Mouse (Mus musculus): ENCODE measurements around the gene Cep152. TPM values are rescaled to one million over a fixed set of nuclear protein-coding genes. Genes with fewer than 3 reads are reported as not detected.

The Cep152 gene
- total and polyA plus RNA-seq, 3 experiments, result 0.51 to 1.4 (median 1.4) TPM

DNA sequence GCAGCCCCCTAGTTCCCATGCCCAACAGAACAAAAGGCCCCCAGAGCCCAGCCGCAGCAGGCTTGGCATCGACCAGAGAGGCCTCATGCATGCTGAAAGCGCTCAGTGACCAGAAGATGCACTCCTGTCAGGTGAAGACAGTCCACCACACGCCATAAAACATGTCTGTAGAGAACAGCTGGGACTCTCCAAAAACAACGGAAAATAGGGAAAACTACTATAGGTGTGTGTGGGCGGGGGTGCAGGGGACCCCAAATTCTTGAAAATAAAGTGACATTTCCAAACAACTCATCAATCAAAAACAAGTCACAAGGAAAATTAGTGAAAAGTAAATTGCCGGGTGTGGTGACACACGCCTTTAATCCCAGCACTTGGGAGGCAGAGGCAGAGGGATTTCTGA lies 62.5 kb downstream of the Cep152 start:
- Histone ChIP-seq H3K4me1 (ENCODE audit: control insufficient read depth, insufficient read depth, low read length) (peaks cover 2% of the 10 kb centered on the region), H3K36me3 (ENCODE audit: control insufficient read depth, insufficient read depth, low read length) (no peaks in the 10 kb centered on the region), H3K4me3 (no peak overlapping the region), H3K27me3 (ENCODE audit: control insufficient read depth, insufficient read depth, low read length) (no peaks in the 10 kb centered on the region), H3K27ac (no peak overlapping the region), H3K9ac (ENCODE audit: low read depth, low read length) (no peak overlapping the region), H3K79me2 (replicated peaks; ENCODE audit: control insufficient read depth, insufficient read depth, low read length) (no peaks in the 10 kb centered on the region)
- no peak for TF ChIP-seq EP300 (IDR thresholded peaks at IDR 0.05; ENCODE audit: insufficient read depth, low read depth, low read length)
- TF ChIP-seq POLR2A (IDR thresholded peaks at IDR 0.05; ENCODE audit: insufficient read depth, low read depth, low read length), result no peak
- TF ChIP-seq CTCF (IDR thresholded peaks at IDR 0.05), result no peak
- DNase-seq, result no peak
- intact Hi-C loops (cut with DNase I), result no loop called here
- WGBS, result 96% methylated on average over 8 of the region's 8 CpGs

DNA sequence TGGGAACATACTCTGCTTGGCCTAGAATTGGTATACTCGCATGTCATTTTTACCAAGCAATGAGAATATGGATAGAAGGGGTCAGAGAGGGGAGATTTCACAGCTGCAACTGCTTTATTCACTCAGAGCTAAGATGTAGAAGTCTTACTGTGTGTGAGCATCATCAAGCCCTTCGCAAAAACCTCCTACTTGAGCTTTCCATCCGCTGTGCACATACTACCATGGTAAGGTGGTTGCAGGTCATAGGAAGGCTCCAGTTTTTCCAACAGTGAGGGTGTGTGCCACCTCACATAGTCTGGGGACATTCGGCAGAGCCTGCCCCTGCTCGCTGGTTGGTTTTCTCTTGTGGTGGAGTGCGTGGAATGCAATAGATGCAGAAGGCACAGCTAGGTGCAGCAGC lies 64.9 kb downstream of the Cep152 start:
- TF ChIP-seq EP300 (IDR thresholded peaks at IDR 0.05; ENCODE audit: insufficient read depth, low read depth, low read length), result no peak
- TF ChIP-seq CTCF (IDR thresholded peaks at IDR 0.05), result no peak
- TF ChIP-seq POLR2A (IDR thresholded peaks at IDR 0.05; ENCODE audit: insufficient read depth, low read depth, low read length), result no peak
- H3K79me2 ChIP-seq (replicated peaks; ENCODE audit: control insufficient read depth, insufficient read depth, low read length), result no peaks in the 10 kb centered on the region
- intact Hi-C loops (cut with DNase I), result no loop called here
- peaks cover 2% of the 10 kb centered on the region for H3K4me1 ChIP-seq (ENCODE audit: control insufficient read depth, insufficient read depth, low read length)
- DNase-seq, result no peak
- no peak overlapping the region for H3K9ac ChIP-seq (ENCODE audit: low read depth, low read length)
- no peaks in the 10 kb centered on the region for H3K27me3 ChIP-seq (ENCODE audit: control insufficient read depth, insufficient read depth, low read length)
- H3K27ac ChIP-seq, result no peak overlapping the region
- 92% methylated on average over 6 of the region's 6 CpGs for WGBS
- H3K4me3 ChIP-seq, result no peak overlapping the region
- H3K36me3 ChIP-seq (ENCODE audit: control insufficient read depth, insufficient read depth, low read length), result no peaks in the 10 kb centered on the region

DNA sequence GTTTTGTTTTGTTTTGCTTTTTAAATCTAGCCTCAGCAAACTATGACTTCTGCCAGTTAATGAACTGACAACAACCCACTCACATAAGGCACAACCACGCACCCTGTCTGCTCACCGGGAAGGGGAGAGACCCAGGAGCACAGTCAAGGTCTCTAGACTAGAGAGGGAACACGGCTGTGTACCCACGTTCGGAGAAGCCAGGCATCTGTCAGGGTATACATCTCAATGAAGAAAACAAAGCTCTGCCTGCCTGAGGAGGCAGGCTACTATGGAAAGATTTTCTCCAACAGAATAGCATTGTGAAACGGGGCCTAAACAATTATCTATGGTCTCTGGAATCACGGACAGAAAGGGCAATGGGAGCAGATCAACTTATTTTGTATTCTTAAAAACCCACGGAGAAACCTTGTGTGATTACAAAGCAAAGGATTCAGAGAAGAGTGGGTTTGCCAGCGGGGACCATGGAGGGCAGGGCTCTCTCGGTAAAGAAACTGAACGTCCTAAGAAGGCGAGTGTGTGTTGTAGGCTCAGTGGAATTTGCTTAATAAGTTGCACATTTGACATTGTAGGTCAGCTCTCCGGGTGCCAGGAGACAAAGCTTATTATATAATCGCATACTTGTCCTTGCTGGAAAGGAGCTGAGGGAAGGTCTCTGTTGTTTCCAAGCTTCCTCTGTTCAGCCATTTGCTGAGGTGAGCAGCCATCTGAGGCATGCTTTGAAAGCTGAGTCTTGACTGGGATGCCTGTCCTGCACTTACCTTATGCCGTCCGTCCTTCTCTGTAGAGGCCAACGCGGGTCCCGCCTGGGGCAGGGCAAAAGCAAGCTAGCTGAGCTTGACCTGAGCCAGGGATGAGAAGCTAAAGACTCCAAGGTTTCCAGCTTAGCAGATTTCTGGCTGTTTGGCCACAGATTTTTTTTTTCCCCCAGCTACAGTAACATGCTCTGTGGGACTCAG lies 66.0 kb downstream of the Cep152 start:
- intact Hi-C loops (cut with DNase I), result no loop called here
- Histone ChIP-seq H3K4me3 (no peak overlapping the region), H3K79me2 (replicated peaks; ENCODE audit: control insufficient read depth, insufficient read depth, low read length) (no peaks in the 10 kb centered on the region), H3K27ac (no peak overlapping the region), H3K27me3 (ENCODE audit: control insufficient read depth, insufficient read depth, low read length) (no peaks in the 10 kb centered on the region), H3K9ac (ENCODE audit: low read depth, low read length) (no peak overlapping the region), H3K36me3 (ENCODE audit: control insufficient read depth, insufficient read depth, low read length) (no peaks in the 10 kb centered on the region), H3K4me1 (ENCODE audit: control insufficient read depth, insufficient read depth, low read length) (peaks cover 2% of the 10 kb centered on the region)
- WGBS, result 72% methylated on average over 19 of the region's 19 CpGs
- TF ChIP-seq EP300 (IDR thresholded peaks at IDR 0.05; ENCODE audit: insufficient read depth, low read depth, low read length) (no peak), POLR2A (IDR thresholded peaks at IDR 0.05; ENCODE audit: insufficient read depth, low read depth, low read length) (no peak), CTCF (IDR thresholded peaks at IDR 0.05) (no peak)
- DNase-seq, result no peak

DNA sequence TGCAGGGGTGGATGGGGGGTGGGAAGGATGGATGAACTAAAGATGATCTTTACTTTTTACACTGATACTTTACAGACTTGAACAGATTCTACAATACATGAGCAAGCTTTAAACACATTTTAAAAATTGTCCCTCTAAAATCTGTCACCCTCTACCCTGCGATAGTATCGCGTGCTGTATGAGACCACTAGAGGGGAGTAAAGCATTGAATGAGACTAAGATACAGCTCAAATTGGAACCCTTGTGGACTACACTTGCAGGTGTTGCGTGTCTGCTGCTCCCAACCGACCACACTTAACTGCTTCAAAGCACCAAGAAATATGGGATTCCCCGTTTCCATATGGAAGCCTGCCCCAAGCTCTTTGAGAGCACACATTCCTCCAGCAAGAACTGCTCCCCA lies 69.1 kb downstream of the Cep152 start:
- Histone ChIP-seq H3K79me2 (replicated peaks; ENCODE audit: control insufficient read depth, insufficient read depth, low read length) (no peaks in the 10 kb centered on the region), H3K9ac (ENCODE audit: low read depth, low read length) (no peak overlapping the region), H3K36me3 (ENCODE audit: control insufficient read depth, insufficient read depth, low read length) (no peaks in the 10 kb centered on the region), H3K4me1 (ENCODE audit: control insufficient read depth, insufficient read depth, low read length) (peaks cover 2% of the 10 kb centered on the region), H3K27ac (no peak overlapping the region), H3K27me3 (ENCODE audit: control insufficient read depth, insufficient read depth, low read length) (no peaks in the 10 kb centered on the region), H3K4me3 (no peak overlapping the region)
- intact Hi-C loops (cut with DNase I), result no loop called here
- WGBS, result 75% methylated on average over 6 of the region's 6 CpGs
- no peak for TF ChIP-seq POLR2A (IDR thresholded peaks at IDR 0.05; ENCODE audit: insufficient read depth, low read depth, low read length)
- TF ChIP-seq EP300 (IDR thresholded peaks at IDR 0.05; ENCODE audit: insufficient read depth, low read depth, low read length), result no peak
- TF ChIP-seq CTCF (IDR thresholded peaks at IDR 0.05), result peak; percentile 37
- DNase-seq, result no peak

DNA sequence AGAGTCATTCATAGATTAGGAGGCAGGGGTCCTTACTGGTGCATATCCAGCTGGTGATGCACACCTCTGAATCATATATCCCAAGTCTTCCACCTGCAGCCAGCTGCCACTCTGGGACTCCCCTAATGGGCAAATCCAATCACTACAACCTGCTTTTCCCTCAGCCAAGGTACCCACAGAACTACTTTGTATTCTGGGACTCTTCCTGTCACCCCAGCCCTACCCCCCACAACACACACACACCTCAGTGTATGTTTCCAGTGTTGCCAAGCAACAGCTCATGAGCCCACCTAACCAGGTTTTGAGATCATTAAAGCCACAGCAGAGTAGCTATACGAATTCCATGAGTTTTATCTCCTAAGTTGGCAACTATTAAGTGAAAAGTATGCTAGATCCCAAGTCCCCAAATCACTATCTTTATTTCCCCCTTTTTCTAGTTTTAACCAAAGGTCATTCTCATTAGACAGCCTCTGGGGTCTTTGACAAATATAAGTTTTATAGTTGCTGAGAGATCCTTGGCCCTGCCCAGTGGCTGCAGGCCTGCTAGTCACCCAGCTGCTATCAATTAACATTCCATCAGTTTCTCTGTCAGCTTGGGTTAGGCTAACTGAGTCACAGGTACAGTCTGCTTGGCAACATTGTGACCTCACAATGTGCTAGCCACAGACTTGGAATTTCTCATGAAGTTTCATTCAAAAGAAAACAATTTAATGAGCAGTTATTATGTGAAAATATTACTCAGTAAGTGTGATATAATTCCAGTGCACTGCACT lies 75.9 kb downstream of the Cep152 start:
- TF ChIP-seq POLR2A (IDR thresholded peaks at IDR 0.05; ENCODE audit: insufficient read depth, low read depth, low read length) (no peak), CTCF (IDR thresholded peaks at IDR 0.05) (no peak), EP300 (IDR thresholded peaks at IDR 0.05; ENCODE audit: insufficient read depth, low read depth, low read length) (no peak)
- Histone ChIP-seq H3K79me2 (replicated peaks; ENCODE audit: control insufficient read depth, insufficient read depth, low read length) (no peaks in the 10 kb centered on the region), H3K27ac (no peak overlapping the region), H3K4me1 (ENCODE audit: control insufficient read depth, insufficient read depth, low read length) (no peaks in the 10 kb centered on the region), H3K36me3 (ENCODE audit: control insufficient read depth, insufficient read depth, low read length) (no peaks in the 10 kb centered on the region), H3K4me3 (no peak overlapping the region), H3K9ac (ENCODE audit: low read depth, low read length) (no peak overlapping the region), H3K27me3 (ENCODE audit: control insufficient read depth, insufficient read depth, low read length) (no peaks in the 10 kb centered on the region)
- DNase-seq, result no peak
- WGBS, result 87% methylated on average over 1 of the region's 1 CpGs
- intact Hi-C loops (cut with DNase I), result no loop called here
